Mouse (Mus musculus) neural tube, embryonic 12.5 days (tissue): ENCODE data around the gene Mdm2. TPM values are rescaled to one million over a fixed set of nuclear protein-coding genes. Genes with fewer than 3 reads are reported as not detected.

Experiments used
- ATAC-seq: fragments of 200-750 bp; cut with Nextera tagmentation; 2 replicates; pipeline ENCODE4 v1.8.0; 2017; ENCODE audit warnings: low read depth, mild to moderate bottlenecking, moderate TSS enrichment, moderate library complexity; ENCODE audit not compliant: low FRiP score
- H3K27ac ChIP-seq: fragments of 300-500 bp; sonication (generic); 2 replicates; pipeline ENCODE4 v1.5.1; 2016
- H3K27me3 ChIP-seq: fragments of 300-500 bp; sonication (generic); replicated peaks from 2 replicates; pipeline ENCODE4 v1.6.1; 2016; ENCODE audit warnings: mild to moderate bottlenecking
- H3K36me3 ChIP-seq: fragments of 300-500 bp; sonication (generic); 2 replicates; pipeline ENCODE4 v1.6.1; 2016; ENCODE audit warnings: mild to moderate bottlenecking
- H3K4me1 ChIP-seq: fragments of 300-500 bp; sonication (generic); 2 replicates; pipeline ENCODE4 v1.6.1; 2016
- H3K4me2 ChIP-seq: fragments of 300-500 bp; sonication (generic); replicated peaks from 2 replicates; pipeline ENCODE4 v1.6.1; 2016; ENCODE audit warnings: mild to moderate bottlenecking
- H3K4me3 ChIP-seq: fragments of 300-500 bp; sonication (generic); 2 replicates; pipeline ENCODE4 v1.5.1; 2016
- H3K9ac ChIP-seq: fragments of 300-500 bp; sonication (generic); 2 replicates; pipeline ENCODE4 v1.6.1; 2016; ENCODE audit warnings: mild to moderate bottlenecking
- H3K9me3 ChIP-seq: fragments of 300-500 bp; sonication (generic); 2 replicates; pipeline ENCODE4 v1.6.1; 2016; ENCODE audit warnings: mild to moderate bottlenecking
- WGBS: fragments of 180-500 bp; shearing (Covaris S2); methylation state at CpG from one replicate; pipeline ENCODE4 v1.1.7; 2016; 5-methylcytosine and 5-hydroxymethylcytosine counted together
- polyA plus RNA-seq: library from polyadenylated mRNA; unstranded; fragments of >200 nt; fragmentation: Nextera tagmentation; extraction: Ambion mirVana; gene quantifications from 2 replicates; pipeline ENCODE4 v1.2.1, GENCODE M21; 2016

Mdm2 gene
- polyA plus RNA-seq, 1 experiment from 2014 or later = 74.4 TPM

DNA sequence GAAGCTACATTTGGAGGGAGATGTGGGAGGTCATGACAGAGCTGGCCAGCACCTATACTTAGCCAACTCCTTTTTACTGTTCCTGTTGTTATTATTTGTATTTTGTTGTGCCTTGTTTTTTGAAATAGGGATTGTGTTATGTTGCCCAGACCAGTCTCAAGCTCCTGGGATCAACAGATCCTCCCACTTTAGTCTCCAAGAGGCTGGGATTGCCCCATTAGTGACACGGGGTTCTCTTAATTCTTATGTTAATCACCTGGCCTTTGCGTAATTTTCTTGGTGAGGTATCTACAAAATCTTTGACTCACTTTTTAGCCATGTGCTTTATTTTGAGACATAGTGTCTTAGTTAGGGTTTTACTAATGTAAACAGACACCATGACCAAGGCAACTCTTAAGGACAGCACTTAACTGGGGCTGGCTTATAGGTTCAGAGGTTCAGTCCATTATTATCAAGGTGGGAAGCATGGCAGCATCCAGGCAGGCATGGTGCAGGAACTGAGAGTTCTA, 62.5 kb downstream of the Mdm2 start:
- Histone ChIP-seq H3K36me3 (no peaks in the 10 kb centered on the region), H3K27ac (no peak overlapping the region), H3K27me3 (no peaks in the 10 kb centered on the region), H3K4me2 (no peak overlapping the region), H3K4me1 (no peaks in the 10 kb centered on the region; the same call in 1 of the 2 replicates), H3K9ac (no peak overlapping the region), H3K9me3 (no peaks in the 10 kb centered on the region), H3K4me3 (no peak overlapping the region)
- no peak for ATAC-seq
- 82% methylated on average over 2 of the region's 2 CpGs for WGBS

DNA sequence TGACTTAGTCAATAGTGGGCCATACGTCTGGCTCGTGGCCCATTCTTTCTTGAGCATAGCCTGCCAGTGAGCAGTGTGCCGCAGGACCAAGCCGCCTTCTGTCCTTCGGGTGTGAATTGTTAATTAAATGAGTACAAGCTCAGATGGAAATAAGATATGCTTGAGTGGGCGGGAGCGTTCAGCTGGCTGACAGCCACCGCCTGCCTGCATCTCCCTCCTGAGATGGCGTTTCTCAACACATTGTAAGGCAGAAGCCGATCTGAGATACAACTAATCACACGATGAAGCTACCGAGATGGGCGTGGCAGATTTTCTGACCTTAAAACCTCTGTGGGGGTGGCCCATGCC, 63.4 kb downstream of the Mdm2 start:
- no peak overlapping the region for H3K4me2 ChIP-seq
- H3K36me3 ChIP-seq = no peaks in the 10 kb centered on the region
- no peaks in the 10 kb centered on the region for H3K27me3 ChIP-seq
- no peak overlapping the region for H3K4me3 ChIP-seq
- no peaks in the 10 kb centered on the region for H3K9me3 ChIP-seq
- H3K27ac ChIP-seq = no peak overlapping the region
- 61% methylated on average over 13 of the region's 13 CpGs for WGBS
- no peak overlapping the region for H3K9ac ChIP-seq
- peak; percentile 74 for ATAC-seq
- no peaks in the 10 kb centered on the region; the same call in 1 of the 2 replicates for H3K4me1 ChIP-seq

DNA sequence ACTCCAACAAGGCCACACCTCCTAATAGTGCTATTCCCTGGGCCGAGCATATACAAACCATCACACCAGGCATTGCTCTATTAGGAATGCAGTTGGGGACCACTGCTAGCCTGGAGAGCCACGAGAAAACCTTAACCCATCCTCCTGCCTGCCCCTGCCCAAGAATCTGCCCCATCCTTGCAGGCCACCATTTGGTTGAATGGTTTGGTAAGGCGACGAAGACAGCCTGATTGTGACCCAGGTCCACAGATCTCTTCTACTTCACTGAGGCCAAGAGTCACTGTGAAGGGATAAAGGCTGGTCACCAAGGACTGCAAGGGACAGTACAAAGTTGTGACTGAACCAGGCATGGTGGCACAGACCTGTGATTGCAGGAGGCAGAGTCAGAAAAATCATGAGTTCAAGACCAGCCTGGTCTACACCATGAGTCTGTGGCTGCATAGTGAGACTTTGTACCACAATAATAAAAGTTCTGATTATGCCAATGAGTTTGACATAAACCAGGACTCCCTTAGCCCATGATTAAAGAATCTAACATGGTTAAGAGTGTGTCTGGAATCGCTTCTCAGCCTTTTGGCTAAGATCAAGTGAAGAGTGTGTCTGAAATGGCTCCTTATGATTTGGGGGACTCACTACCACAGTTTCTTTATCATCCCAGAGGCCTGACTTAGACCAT, 63.9 kb downstream of the Mdm2 start:
- WGBS = 92% methylated on average over 5 of the region's 5 CpGs
- Histone ChIP-seq H3K4me3 (no peak overlapping the region), H3K9me3 (no peaks in the 10 kb centered on the region), H3K9ac (no peak overlapping the region), H3K27ac (no peak overlapping the region), H3K4me2 (no peak overlapping the region), H3K4me1 (no peaks in the 10 kb centered on the region; the same call in 1 of the 2 replicates), H3K27me3 (no peaks in the 10 kb centered on the region), H3K36me3 (no peaks in the 10 kb centered on the region)
- no peak for ATAC-seq

DNA sequence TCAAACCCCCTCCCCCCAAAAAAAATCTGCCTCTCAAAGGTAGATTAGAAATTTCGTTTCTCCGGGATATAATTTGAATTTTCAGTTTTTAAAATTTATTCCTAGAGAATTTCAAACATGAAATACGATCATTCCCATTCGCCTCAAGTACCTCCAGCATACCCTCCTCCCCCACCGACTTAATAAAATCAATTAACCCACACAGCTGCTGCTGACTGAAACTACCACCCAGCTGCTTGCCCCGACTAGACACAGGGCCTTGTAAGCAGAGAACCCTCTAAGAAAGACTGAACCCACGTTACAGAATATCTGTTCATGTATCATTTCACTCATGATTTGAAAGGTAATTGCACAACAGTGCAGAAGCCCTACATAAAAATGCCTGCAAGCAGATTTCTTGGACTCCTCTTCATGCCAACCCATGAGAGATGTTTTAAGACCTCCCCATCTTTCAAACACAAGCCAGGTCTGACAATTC, 65.0 kb downstream of the Mdm2 start:
- no peaks in the 10 kb centered on the region for H3K27me3 ChIP-seq
- no peaks in the 10 kb centered on the region; the same call in 1 of the 2 replicates for H3K4me1 ChIP-seq
- no peak for ATAC-seq
- no peak overlapping the region for H3K9ac ChIP-seq
- H3K4me2 ChIP-seq = no peak overlapping the region
- H3K4me3 ChIP-seq = no peak overlapping the region
- no peaks in the 10 kb centered on the region for H3K9me3 ChIP-seq
- no peak overlapping the region for H3K27ac ChIP-seq
- 66% methylated on average over 7 of the region's 7 CpGs for WGBS
- H3K36me3 ChIP-seq = no peaks in the 10 kb centered on the region

DNA sequence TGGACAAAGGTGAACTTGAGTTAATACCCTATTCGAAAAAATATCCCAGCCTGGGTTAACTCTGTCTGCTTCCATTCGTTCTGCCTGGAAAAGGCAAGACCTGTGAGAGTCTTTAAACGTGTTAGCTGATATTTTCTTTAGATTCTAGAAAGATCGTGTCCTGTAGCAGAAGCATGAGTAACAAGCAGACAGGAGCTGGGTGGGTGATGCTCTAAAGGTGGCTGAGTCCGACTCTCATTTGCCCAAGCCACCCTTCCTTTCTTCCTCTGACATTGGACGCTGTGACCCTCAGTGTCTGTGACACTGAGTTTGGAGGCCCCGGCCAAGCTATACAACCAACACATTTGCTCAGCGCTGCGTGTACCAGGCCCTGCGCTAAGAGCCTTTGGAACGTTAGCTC, 65.7 kb downstream of the Mdm2 start:
- WGBS = 89% methylated on average over 11 of the region's 11 CpGs
- H3K27me3 ChIP-seq = no peaks in the 10 kb centered on the region
- no peaks in the 10 kb centered on the region for H3K36me3 ChIP-seq
- no peaks in the 10 kb centered on the region for H3K9me3 ChIP-seq
- no peak overlapping the region for H3K27ac ChIP-seq
- no peak overlapping the region for H3K9ac ChIP-seq
- H3K4me2 ChIP-seq = no peak overlapping the region
- H3K4me3 ChIP-seq = no peak overlapping the region
- H3K4me1 ChIP-seq = no peaks in the 10 kb centered on the region; the same call in 1 of the 2 replicates
- ATAC-seq = no peak

DNA sequence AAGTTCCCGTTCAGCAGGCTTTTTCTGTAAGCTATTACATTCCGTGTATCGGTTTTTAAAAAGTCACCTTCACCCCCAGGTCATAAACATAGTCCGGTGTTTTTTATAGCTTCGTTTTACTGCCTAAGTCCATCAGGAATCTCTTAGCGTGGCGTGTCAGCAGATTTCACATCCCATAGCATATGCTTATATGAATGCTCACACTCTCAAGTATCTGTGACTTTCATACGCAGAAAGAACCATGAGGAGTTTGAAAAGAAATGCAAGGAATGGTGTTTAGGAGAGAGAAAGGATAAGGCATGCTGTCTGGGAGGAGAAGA, 66.2 kb downstream of the Mdm2 start:
- ATAC-seq = no peak
- Histone ChIP-seq H3K4me1 (no peaks in the 10 kb centered on the region; the same call in 1 of the 2 replicates), H3K4me2 (no peak overlapping the region), H3K9ac (no peak overlapping the region), H3K27ac (no peak overlapping the region), H3K9me3 (no peaks in the 10 kb centered on the region), H3K4me3 (no peak overlapping the region), H3K36me3 (no peaks in the 10 kb centered on the region), H3K27me3 (no peaks in the 10 kb centered on the region)
- 76% methylated on average over 8 of the region's 8 CpGs for WGBS

DNA sequence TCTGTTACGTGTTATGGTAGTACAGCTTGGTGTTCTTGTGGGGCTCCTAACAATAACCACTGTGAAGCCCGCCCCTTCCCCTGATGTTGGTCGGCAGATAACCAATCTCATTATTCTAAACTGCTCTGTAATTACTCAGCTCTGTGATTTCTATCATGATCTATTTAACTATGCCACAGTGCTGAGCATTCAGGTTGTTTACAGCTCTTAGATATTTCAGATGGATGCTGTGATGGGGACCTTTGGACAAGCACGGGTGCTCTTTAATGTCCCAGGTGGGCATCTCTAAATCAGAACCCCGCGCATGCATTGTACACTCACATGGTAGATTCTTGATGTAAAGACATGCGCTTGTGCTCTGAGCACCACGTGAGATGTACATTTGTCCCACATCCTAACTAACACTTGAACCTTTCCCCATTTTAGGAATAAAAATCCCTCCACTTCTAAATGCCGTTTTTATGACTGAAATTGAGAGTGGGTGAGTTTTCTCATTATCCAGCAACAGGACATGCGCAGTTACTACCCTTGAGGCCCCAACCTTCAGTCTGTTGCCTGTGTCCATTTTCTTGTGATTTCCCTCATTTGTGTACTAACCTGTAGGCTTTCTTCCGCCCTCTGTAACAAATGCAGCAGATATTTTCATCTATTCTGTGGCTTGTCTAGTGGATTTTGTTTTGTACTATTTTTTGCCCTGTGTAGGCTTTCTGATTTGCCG, 66.7 kb downstream of the Mdm2 start:
- no peaks in the 10 kb centered on the region for H3K9me3 ChIP-seq
- ATAC-seq = no peak
- no peak overlapping the region for H3K9ac ChIP-seq
- H3K4me2 ChIP-seq = no peak overlapping the region
- WGBS = 88% methylated on average over 12 of the region's 12 CpGs
- no peak overlapping the region for H3K27ac ChIP-seq
- H3K27me3 ChIP-seq = no peaks in the 10 kb centered on the region
- H3K36me3 ChIP-seq = no peaks in the 10 kb centered on the region
- H3K4me3 ChIP-seq = no peak overlapping the region
- no peaks in the 10 kb centered on the region; the same call in 1 of the 2 replicates for H3K4me1 ChIP-seq

DNA sequence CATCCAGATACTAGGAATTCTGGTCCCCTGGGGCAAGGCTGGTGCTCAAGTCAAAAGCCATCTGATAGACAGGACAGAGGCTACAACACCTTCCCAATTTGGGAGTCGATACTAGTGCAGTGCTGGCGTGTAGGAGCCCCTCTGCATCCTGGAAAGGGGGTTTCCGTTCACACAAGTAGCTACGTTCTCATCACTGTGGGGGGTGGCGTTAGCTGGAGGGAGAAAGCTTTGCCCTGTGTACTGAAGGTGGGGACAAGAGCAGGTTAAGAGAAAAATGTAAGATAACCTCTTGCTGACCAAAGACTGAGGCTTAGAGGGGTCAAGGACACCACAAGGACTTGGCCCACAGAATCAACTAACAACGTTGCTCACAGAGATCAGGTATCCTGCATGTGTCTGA, 67.3 kb downstream of the Mdm2 start:
- Histone ChIP-seq H3K27me3 (no peaks in the 10 kb centered on the region), H3K27ac (no peak overlapping the region), H3K9ac (no peak overlapping the region), H3K4me2 (no peak overlapping the region), H3K36me3 (no peaks in the 10 kb centered on the region), H3K4me3 (no peak overlapping the region), H3K9me3 (no peaks in the 10 kb centered on the region), H3K4me1 (no peaks in the 10 kb centered on the region; the same call in 1 of the 2 replicates)
- 81% methylated on average over 6 of the region's 6 CpGs for WGBS
- no peak for ATAC-seq

DNA sequence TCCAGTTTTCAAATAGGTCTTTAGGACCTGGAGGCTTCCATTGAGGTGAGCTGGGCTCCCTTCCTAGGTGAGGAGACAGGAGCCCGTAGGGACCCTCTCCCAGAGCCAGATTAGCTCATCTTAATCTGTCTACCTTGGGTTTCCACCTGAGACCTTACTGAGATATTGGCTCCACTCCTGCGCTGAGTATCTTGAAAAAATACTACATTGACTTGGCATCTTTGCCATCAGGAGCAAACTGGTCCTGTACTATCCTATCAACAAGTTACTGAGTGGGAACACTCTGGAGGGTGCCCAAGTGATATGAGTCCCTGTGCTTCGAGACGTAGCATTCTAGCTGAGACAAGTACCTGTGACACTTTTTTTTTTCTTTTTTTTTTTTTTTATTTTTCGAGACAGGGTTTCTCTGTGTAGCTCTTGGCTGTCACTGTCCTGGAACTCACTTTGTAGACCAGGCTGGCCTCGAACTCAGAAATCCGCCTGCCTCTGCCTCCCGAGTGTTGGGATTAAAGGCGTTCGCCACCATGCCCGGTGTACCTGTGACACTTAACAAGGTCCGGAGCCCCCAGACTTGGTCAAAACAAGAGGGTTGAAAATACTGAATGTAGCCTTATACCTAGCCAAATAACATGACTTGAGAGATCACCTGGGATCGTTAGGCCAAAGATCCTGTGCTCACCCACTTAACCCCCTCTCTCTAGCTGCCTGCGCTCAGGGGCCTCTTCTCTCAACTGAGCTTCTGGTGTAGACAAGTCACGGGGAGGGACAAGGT, 67.9 kb downstream of the Mdm2 start:
- Histone ChIP-seq H3K4me2 (no peak overlapping the region), H3K36me3 (no peaks in the 10 kb centered on the region), H3K27me3 (no peaks in the 10 kb centered on the region), H3K9ac (no peak overlapping the region), H3K9me3 (no peaks in the 10 kb centered on the region), H3K27ac (no peak overlapping the region), H3K4me3 (no peak overlapping the region), H3K4me1 (no peaks in the 10 kb centered on the region; the same call in 1 of the 2 replicates)
- no peak for ATAC-seq
- 93% methylated on average over 15 of the region's 15 CpGs for WGBS

DNA sequence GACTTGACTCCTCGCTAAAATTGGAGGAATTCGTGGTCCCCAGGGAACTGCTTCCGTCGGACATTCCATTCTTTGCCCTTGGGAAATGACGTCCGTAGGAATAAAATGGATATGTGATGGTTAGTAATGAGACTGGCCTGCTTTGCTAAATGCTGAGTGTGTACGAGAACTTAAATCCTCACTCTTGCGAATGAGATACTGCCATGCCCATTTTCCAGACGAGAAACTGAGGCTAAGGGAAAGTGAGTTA, 68.4 kb downstream of the Mdm2 start:
- no peak overlapping the region for H3K9ac ChIP-seq
- ATAC-seq = no peak
- 87% methylated on average over 9 of the region's 9 CpGs for WGBS
- no peak overlapping the region for H3K27ac ChIP-seq
- no peaks in the 10 kb centered on the region for H3K27me3 ChIP-seq
- H3K4me3 ChIP-seq = no peak overlapping the region
- H3K9me3 ChIP-seq = no peaks in the 10 kb centered on the region
- H3K4me2 ChIP-seq = no peak overlapping the region
- no peaks in the 10 kb centered on the region for H3K36me3 ChIP-seq
- H3K4me1 ChIP-seq = no peaks in the 10 kb centered on the region; the same call in 1 of the 2 replicates

DNA sequence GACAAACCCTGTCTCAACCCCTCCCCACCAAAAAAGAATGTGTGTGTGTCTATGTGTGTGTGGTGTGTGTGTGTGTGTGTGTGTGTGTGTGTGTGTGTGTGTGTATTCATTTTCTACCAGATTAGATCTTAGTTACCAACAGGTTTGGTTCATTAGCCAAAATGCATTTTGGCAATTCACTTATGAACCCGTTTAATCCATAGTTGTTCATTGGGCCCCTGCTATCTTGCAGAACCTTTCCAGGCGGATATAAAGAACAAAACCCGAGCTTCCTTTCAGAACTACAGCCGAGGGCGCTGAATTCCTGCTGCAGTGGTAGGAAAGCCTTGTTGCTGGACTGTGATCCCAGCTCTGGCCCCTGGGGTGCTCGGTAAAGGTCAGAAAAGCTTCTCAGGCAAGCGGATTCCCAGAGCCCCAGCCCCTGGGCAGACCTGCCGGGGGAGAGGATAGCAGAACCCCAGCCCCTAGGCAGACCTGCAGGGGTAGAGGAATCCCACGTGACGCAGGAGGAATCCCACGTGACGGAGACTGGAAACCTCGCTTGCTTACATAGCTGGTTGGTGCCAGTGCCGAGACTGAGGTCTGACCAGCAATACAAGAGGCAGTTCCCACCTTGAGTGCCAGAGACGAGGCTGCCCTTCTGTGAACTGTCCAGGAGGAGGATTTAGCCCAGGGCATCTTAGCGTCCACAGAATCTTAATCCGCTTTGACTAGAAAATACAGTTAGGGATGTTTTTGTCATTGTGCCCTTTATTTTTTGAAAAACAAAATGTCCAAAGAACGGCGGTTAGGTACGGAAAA, 69.0 kb downstream of the Mdm2 start:
- Histone ChIP-seq H3K27ac (no peak overlapping the region), H3K36me3 (no peaks in the 10 kb centered on the region), H3K4me3 (no peak overlapping the region), H3K4me1 (no peaks in the 10 kb centered on the region; the same call in 1 of the 2 replicates), H3K9me3 (no peaks in the 10 kb centered on the region), H3K9ac (no peak overlapping the region), H3K27me3 (no peaks in the 10 kb centered on the region), H3K4me2 (no peak overlapping the region)
- ATAC-seq = no peak
- WGBS = 65% methylated on average over 20 of the region's 20 CpGs

DNA sequence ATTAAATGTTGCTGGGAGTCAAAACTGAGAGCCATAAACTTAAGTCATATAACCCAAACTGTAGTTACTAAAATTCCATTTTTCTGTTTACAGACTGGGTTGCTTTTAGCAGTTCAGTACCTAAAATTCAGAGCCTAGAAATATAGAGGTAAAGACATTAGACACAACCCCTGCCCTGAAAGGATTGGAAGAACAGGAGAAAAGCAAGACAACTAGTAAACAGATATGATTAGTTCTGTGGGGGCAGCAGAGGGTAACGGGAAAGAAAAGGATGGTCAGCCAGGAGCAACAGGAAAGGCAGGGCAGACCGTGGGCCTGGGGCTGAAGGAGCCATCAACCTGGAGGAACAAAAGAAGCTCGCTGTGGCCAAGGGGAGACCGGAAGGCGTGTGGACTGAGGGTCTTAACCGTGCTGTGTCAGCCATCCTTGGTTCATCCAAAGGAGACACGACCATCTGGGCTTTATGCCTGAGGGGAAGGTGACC, 69.9 kb downstream of the Mdm2 start:
- H3K4me1 ChIP-seq = no peaks in the 10 kb centered on the region; the same call in 1 of the 2 replicates
- H3K27me3 ChIP-seq = no peaks in the 10 kb centered on the region
- H3K4me2 ChIP-seq = no peak overlapping the region
- H3K4me3 ChIP-seq = no peak overlapping the region
- H3K9me3 ChIP-seq = no peaks in the 10 kb centered on the region
- H3K36me3 ChIP-seq = no peaks in the 10 kb centered on the region
- ATAC-seq = no peak
- WGBS = 72% methylated on average over 7 of the region's 7 CpGs
- no peak overlapping the region for H3K9ac ChIP-seq
- no peak overlapping the region for H3K27ac ChIP-seq
